Mouse (Mus musculus): ENCODE measurements around the gene Pik3ca. TPM values are rescaled to one million over a fixed set of nuclear protein-coding genes. Genes with fewer than 3 reads are reported as not detected.
"Not testable (repeated sequence)": the region's sequence is repeated elsewhere in the genome, so short reads cannot be mapped to it uniquely, and the experiment has no call there.

Pik3ca gene
- polyA plus RNA-seq, 1 experiment from 2014 or later, result 6.6 TPM

DNA sequence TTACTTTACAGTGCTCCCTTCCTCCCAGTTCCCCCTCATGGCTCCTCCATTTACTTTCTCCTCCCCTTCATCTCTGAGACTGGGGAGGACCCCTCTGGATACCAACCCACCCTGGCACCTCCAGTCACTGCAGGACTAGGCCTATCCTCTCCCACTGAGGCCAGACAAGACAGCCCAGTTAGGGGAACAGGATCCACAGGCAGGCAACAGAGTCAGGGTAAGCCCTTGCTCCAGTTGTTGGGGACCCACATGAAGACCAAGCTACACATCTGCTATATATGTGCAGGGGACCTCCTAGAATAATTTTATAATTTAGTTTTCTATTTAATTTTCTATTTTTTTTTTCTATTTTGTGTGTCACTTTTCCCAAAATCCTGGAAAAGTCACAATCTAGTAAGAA lies 31.9 kb downstream of the Pik3ca start:
- H3K4me3 ChIP-seq; H3K27ac ChIP-seq (replicated peaks); H3K4me1 ChIP-seq; H3K9me3 ChIP-seq (replicated peaks); H3K27me3 ChIP-seq (ENCODE audit: low read depth, poor library complexity, severe bottlenecking); DNase-seq (ENCODE audit: low spot score): not testable (repeated sequence)
- 0 out of 2 replicates have a peak, but pooled peaks cover 12% of the 10 kb centered on the region for H3K36me3 ChIP-seq

DNA sequence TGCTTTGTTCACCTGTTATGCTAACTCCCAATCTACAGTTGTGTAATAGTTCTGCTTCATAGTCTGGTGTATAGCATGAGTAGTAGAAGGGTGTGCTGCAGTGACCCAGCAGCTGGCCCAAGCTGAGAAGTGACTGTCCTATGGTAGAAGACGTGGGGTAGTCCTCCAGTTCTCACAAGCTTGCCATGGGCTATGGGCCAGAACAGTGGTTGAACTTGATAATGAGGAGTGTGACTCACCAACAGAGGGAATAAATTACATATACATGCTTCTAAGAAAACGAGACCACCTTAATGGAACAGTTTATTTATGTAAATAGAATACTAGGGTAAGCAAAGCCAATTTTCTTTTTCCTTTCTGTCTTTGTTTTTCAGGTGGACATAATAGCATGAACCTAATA lies 32.9 kb downstream of the Pik3ca start:
- H3K27me3 ChIP-seq (ENCODE audit: low read depth, poor library complexity, severe bottlenecking), result no peaks in the 10 kb centered on the region
- no peak overlapping the region for H3K4me3 ChIP-seq
- no peak overlapping the region for H3K27ac ChIP-seq (replicated peaks)
- H3K4me1 ChIP-seq, result no peaks in the 10 kb centered on the region
- 89% methylated on average over 2 of the region's 2 CpGs for WGBS
- no peak for DNase-seq (ENCODE audit: low spot score)
- H3K36me3 ChIP-seq, result 0 out of 2 replicates have a peak, but pooled peaks cover 12% of the 10 kb centered on the region
- no peaks in the 10 kb centered on the region for H3K9me3 ChIP-seq (replicated peaks)

DNA sequence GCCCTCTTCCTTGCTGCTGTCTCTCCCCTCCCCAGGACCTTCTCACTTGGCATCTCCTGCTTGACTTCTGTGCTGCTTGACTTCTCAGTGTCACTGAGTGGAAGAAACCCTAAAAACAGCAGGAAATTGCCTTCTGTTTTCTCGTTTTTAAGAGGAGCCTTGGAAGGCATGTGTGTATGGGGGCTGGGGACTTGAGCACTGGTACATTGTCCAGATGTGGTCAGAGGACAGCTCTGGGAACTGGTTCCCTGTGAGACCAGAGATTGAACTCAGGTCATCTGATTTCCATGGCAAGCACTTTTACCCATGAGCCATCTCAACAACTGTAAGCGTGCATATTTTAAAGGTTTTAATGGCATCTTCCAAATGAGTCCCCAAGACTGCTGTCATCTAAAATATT lies 36.5 kb downstream of the Pik3ca start:
- Histone ChIP-seq H3K27ac (replicated peaks) (no peak overlapping the region), H3K4me1 (no peaks in the 10 kb centered on the region), H3K27me3 (ENCODE audit: low read depth, poor library complexity, severe bottlenecking) (no peaks in the 10 kb centered on the region), H3K4me3 (no peak overlapping the region), H3K36me3 (peaks cover 29% of the 10 kb centered on the region), H3K9me3 (replicated peaks) (no peaks in the 10 kb centered on the region)
- no peak for DNase-seq (ENCODE audit: low spot score)
- 87% methylated on average over 2 of the region's 2 CpGs for WGBS

DNA sequence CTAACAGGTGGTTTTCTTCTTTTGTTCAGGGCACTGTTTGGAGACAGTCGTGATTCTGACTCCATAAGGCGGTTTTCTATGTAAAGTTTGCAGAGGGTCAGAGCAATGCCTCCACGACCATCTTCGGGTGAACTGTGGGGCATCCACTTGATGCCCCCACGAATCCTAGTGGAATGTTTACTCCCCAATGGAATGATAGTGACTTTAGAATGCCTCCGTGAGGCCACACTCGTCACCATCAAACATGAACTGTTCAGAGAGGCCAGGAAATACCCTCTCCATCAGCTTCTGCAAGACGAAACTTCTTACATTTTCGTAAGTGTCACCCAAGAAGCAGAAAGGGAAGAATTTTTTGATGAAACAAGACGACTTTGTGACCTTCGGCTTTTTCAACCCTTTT lies 38.6 kb downstream of the Pik3ca start:
- Histone ChIP-seq H3K9me3 (replicated peaks) (no peaks in the 10 kb centered on the region), H3K27ac (replicated peaks) (no peak overlapping the region), H3K4me3 (no peak overlapping the region), H3K36me3 (peaks cover 47% of the 10 kb centered on the region), H3K4me1 (no peaks in the 10 kb centered on the region), H3K27me3 (ENCODE audit: low read depth, poor library complexity, severe bottlenecking) (no peaks in the 10 kb centered on the region)
- no peak for DNase-seq (ENCODE audit: low spot score)
- 91% methylated on average over 11 of the region's 11 CpGs for whole genome bisulfite sequencing

DNA sequence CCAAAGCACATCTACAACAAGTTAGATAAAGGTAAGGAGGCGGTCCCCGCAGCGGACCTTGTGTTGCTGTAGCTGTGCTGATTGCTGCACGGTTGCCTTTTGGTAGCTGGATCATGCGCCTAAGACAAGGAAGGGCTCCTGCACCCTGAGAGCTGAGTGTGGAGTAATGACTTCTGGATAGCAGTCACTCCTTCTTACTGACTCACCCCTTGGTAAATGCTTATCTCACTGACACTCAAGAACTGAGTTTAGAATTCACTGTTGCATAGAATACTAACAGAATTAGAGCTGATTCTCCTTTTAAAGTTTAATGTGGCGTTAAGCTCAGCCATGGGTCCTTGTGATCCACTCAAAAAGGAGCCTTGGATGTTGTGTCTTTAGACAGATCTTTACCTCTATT lies 39.8 kb downstream of the Pik3ca start:
- no peak overlapping the region for H3K4me3 ChIP-seq

DNA sequence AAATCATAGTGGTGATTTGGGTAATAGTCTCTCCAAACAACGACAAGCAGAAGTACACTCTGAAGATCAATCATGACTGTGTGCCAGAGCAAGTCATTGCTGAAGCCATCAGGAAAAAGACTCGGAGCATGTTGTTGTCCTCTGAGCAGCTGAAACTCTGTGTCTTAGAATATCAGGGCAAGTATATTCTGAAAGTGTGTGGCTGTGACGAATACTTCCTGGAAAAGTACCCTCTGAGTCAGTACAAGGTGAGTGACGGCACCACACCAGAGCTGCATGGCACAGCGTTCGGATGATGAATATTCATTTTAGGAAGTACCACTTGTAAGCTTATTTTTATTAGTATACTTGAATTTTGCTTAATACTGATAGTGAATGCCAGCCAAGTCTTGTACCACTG lies 40.3 kb downstream of the Pik3ca start:
- WGBS, result 94% methylated on average over 6 of the region's 6 CpGs
- H3K36me3 ChIP-seq, result peaks cover 62% of the 10 kb centered on the region
- H3K4me1 ChIP-seq, result no peaks in the 10 kb centered on the region

More for the DNA sequence above, 39.8 kb downstream of the Pik3ca start:
- H3K27ac ChIP-seq (replicated peaks), result no peak overlapping the region
- H3K27me3 ChIP-seq (ENCODE audit: low read depth, poor library complexity, severe bottlenecking), result no peaks in the 10 kb centered on the region
- no peak for DNase-seq (ENCODE audit: low spot score)
- 93% methylated on average over 6 of the region's 6 CpGs for WGBS
- no peaks in the 10 kb centered on the region for H3K9me3 ChIP-seq (replicated peaks)
- peaks cover 57% of the 10 kb centered on the region for H3K36me3 ChIP-seq
- H3K4me1 ChIP-seq, result no peaks in the 10 kb centered on the region

DNA sequence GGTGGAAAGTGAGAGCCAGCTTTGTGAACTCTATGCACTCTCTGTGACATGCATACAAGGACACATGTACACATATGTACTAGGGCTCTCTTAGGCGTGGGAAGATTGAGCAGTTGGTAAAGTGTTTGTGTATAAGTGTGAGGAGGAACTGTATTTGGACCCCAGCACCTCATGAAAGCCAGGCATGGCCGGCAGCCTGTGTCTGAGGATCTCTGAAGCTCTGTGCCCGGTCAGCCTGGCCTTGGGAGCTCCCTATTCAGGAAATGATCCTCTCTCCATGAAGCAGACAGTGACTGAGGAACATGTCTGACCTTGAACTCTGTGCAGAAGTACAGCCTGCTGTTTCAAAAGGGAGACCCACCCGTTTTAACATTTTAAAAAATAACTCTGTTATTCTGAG lies 41.2 kb downstream of the Pik3ca start:
- no peak for DNase-seq (ENCODE audit: low spot score)
- Histone ChIP-seq H3K4me3 (no peak overlapping the region), H3K36me3 (peaks cover 66% of the 10 kb centered on the region), H3K9me3 (replicated peaks) (no peaks in the 10 kb centered on the region), H3K27ac (replicated peaks) (no peak overlapping the region), H3K27me3 (ENCODE audit: low read depth, poor library complexity, severe bottlenecking) (no peaks in the 10 kb centered on the region), H3K4me1 (no peaks in the 10 kb centered on the region)
- 85% methylated on average over 4 of the region's 4 CpGs for WGBS

More for the DNA sequence above, 40.3 kb downstream of the Pik3ca start:
- Histone ChIP-seq H3K4me3 (no peak overlapping the region), H3K27me3 (ENCODE audit: low read depth, poor library complexity, severe bottlenecking) (no peaks in the 10 kb centered on the region), H3K27ac (replicated peaks) (no peak overlapping the region), H3K9me3 (replicated peaks) (no peaks in the 10 kb centered on the region)
- DNase-seq (ENCODE audit: low spot score), result no peak

DNA sequence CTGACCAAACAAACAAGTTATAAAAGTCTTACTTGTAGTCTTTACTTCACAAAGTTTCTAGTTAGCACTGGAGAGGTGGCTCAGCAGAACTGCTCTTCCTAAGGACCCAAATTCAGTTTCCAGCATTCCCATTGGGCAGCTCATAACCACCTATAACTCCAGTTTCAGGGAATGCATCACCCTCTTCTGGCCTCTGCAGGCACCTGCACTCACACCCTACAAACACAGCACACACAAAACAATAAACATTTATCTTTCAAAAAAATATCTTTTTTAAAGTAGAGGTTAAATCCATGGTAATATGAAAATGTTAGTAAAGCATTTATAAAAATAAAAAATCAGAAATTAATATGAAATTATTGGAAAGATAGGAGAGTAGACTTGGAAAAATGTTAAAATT lies 44.2 kb downstream of the Pik3ca start:
- Histone ChIP-seq H3K4me1 (no peaks in the 10 kb centered on the region), H3K9me3 (replicated peaks) (no peaks in the 10 kb centered on the region), H3K36me3 (peaks cover 88% of the 10 kb centered on the region), H3K27ac (replicated peaks) (no peak overlapping the region), H3K27me3 (ENCODE audit: low read depth, poor library complexity, severe bottlenecking) (no peaks in the 10 kb centered on the region), H3K4me3 (no peak overlapping the region)
- no peak for DNase-seq (ENCODE audit: low spot score)

DNA sequence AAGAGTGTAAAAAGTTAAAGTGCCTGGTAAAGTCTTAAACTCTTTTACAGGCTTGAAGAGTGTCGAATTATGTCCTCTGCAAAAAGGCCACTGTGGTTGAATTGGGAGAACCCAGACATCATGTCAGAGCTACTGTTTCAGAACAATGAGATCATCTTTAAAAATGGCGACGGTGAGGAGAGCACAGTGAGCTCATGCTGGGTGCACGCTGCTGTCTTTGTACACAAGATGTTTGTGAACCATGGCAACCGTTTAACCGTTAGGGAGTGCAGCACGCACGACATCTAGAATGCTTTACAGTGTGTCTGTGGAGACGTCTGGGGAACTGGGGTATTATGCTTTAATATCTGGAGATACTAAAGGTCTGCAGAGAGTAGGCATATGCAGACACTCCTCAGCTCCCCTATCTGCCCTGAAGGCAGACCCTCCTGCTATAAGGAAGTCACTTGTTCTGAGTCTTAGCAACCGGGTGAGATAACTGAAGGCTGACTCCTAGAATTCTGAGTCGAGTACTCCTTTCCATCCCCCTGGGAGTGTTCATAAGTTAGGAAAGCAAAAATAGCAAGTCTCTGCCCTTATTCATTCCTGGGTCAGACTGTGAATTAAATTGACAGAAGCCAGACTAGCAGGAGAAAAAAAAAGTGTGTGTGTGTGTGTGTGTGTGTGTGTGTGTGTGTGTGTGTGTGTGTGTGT lies 57.0 kb downstream of the Pik3ca start:
- DNase-seq (ENCODE audit: low spot score), result no peak

DNA sequence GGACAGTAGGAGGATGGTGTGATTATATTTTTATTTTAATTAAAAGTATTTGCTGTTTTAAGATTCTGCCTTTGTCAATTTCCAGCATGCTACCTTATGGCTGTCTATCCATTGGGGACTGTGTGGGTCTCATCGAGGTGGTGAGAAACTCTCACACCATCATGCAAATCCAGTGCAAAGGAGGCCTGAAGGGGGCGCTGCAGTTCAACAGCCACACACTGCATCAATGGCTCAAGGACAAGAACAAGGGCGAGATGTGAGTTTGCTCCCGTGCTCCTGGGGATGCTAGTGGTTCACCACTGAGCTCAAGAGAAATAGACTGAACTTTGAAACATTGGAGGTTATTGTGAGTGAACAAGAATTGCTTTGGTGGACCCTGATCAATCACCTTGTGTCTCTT lies 62.3 kb downstream of the Pik3ca start:
- no peak overlapping the region for H3K27ac ChIP-seq (replicated peaks)
- H3K27me3 ChIP-seq (ENCODE audit: low read depth, poor library complexity, severe bottlenecking), result no peaks in the 10 kb centered on the region
- H3K36me3 ChIP-seq, result peaks cover 92% of the 10 kb centered on the region
- 66% methylated on average over 4 of the region's 4 CpGs for WGBS
- no peak overlapping the region for H3K4me3 ChIP-seq
- no peaks in the 10 kb centered on the region for H3K9me3 ChIP-seq (replicated peaks)
- H3K4me1 ChIP-seq, result no peaks in the 10 kb centered on the region
- peak; percentile 44 for DNase-seq (ENCODE audit: low spot score)

More for the DNA sequence above, 57.0 kb downstream of the Pik3ca start:
- Histone ChIP-seq H3K27me3 (ENCODE audit: low read depth, poor library complexity, severe bottlenecking) (no peaks in the 10 kb centered on the region), H3K4me1 (no peaks in the 10 kb centered on the region), H3K9me3 (replicated peaks) (no peaks in the 10 kb centered on the region), H3K36me3 (peaks cover 94% of the 10 kb centered on the region), H3K27ac (replicated peaks) (no peak overlapping the region), H3K4me3 (no peak overlapping the region)
- 88% methylated on average over 11 of the region's 11 CpGs for WGBS

DNA sequence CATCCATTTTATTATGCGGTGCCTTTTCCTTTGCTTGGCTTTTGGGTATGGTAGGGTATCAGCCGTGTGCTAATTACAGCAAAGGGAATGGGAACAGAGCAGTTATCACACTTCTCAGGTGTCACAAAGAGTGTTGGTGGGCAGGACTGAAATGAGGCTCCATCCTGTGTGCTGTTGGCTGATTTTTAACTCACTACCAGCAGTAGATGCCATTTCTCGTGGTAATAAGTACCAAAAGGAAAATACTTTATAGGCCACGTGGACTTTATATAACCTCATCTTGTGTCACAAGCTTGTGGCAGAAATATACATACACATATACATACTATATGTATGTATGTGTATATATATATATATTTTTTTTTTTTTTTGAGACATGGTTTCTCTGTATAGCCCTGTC lies 69.8 kb downstream of the Pik3ca start:
- Histone ChIP-seq H3K27me3 (ENCODE audit: low read depth, poor library complexity, severe bottlenecking) (no peaks in the 10 kb centered on the region), H3K27ac (replicated peaks) (no peak overlapping the region), H3K9me3 (replicated peaks) (no peaks in the 10 kb centered on the region), H3K36me3 (peaks cover 20% of the 10 kb centered on the region), H3K4me1 (peaks cover 6% of the 10 kb centered on the region), H3K4me3 (no peak overlapping the region)
- 91% methylated on average over 4 of the region's 4 CpGs for WGBS
- no peak for DNase-seq (ENCODE audit: low spot score)

DNA sequence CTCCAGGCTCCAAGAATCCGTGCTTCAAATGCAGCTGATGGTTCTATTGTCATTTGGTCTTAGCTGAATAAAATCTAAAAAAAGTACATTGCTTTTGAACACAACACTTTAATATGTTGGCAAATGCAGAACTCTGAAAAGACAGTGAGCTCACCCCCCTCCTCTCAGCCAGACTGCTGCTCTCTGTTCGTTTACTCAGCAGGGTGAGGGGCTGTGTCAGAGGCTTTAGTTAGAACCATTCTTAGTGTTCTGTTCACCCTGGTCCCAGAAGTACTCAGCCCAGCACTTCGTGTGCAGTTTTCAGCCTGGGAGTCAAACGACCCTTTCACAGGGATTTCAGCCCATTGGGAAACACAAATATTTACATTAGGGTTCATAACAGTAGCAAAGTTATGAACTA lies 70.9 kb downstream of the Pik3ca start:
- DNase-seq (ENCODE audit: low spot score), result no peak
- Histone ChIP-seq H3K4me3 (no peak overlapping the region), H3K36me3 (peaks cover 9% of the 10 kb centered on the region), H3K4me1 (peaks cover 9% of the 10 kb centered on the region), H3K9me3 (replicated peaks) (no peaks in the 10 kb centered on the region), H3K27ac (replicated peaks) (no peak overlapping the region), H3K27me3 (ENCODE audit: low read depth, poor library complexity, severe bottlenecking) (no peaks in the 10 kb centered on the region)
- 75% methylated on average over 4 of the region's 4 CpGs for WGBS

DNA sequence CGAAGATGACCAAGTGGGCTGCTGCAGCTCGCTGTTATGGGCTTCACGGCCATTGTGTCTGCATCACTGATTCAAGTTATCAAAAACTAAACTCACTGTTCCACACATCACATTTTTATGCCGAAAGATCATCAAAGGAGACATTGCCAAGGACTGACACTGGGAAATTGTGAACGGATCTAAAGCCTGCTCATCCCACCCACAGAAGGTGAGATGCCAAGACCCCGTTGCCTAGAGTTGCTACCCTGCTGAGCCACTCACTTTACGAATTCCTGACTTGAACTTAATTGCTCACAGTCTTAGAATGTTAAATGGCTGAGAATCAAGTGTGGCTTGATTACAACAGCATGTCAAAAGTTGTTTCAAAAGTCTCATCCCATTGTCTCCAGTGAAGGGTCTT lies 73.0 kb downstream of the Pik3ca start:
- Histone ChIP-seq H3K4me1 (peaks cover 9% of the 10 kb centered on the region), H3K36me3 (no peaks in the 10 kb centered on the region), H3K27ac (replicated peaks) (no peak overlapping the region), H3K4me3 (no peak overlapping the region), H3K27me3 (ENCODE audit: low read depth, poor library complexity, severe bottlenecking) (no peaks in the 10 kb centered on the region), H3K9me3 (replicated peaks) (no peaks in the 10 kb centered on the region)
- 78% methylated on average over 7 of the region's 7 CpGs for WGBS
- no peak for DNase-seq (ENCODE audit: low spot score)

DNA sequence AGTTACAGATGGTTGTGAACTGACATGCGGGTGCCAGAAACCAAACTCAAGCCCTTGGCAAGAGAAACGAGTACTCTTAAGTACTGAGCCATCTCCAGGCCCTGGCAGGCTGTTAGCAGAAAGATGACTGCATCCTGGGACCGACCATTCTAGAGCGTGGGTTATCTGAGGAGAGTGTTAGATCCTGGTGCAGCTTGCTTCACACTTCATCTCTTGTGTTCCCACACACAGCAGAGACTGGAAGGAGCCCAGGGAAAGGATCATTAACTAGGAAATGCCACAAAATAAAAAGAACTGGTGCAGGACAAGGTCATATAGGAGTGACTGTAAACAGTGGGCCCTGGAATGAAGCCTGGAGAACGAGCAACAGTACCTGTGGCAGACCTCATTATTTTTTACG lies 73.6 kb downstream of the Pik3ca start:
- peaks cover 9% of the 10 kb centered on the region for H3K4me1 ChIP-seq
- H3K27me3 ChIP-seq (ENCODE audit: low read depth, poor library complexity, severe bottlenecking), result no peaks in the 10 kb centered on the region
- 89% methylated on average over 6 of the region's 6 CpGs for WGBS
- H3K4me3 ChIP-seq, result no peak overlapping the region
- H3K27ac ChIP-seq (replicated peaks), result no peak overlapping the region
- H3K36me3 ChIP-seq, result no peaks in the 10 kb centered on the region
- no peaks in the 10 kb centered on the region for H3K9me3 ChIP-seq (replicated peaks)
- no peak for DNase-seq (ENCODE audit: low spot score)

Measured in midbrain, embryonic 10.5 days (tissue).